Mouse (Mus musculus) neural tube, embryonic 13.5 days (tissue): ENCODE data around the gene Snd1. TPM values are rescaled to one million over a fixed set of nuclear protein-coding genes. Genes with fewer than 3 reads are reported as not detected.

Experiments used
- ATAC-seq: fragments of 200-750 bp; cut with Nextera tagmentation; 2 replicates; pipeline ENCODE4 v1.8.0; 2017; ENCODE audit warnings: low read depth, mild to moderate bottlenecking, moderate TSS enrichment, moderate library complexity
- H3K27ac ChIP-seq: fragments of 300-500 bp; sonication (generic); replicated peaks from 2 replicates; pipeline ENCODE4 v1.5.1; 2015; ENCODE audit warnings: moderate library complexity, mild to moderate bottlenecking, inconsistent platforms
- H3K27me3 ChIP-seq: fragments of 300-500 bp; sonication (generic); 2 replicates; pipeline ENCODE4 v1.6.1; 2015; ENCODE audit warnings: mild to moderate bottlenecking, inconsistent platforms
- H3K36me3 ChIP-seq: fragments of 300-500 bp; sonication (generic); 2 replicates; pipeline ENCODE4 v1.6.1; 2015; ENCODE audit warnings: mild to moderate bottlenecking, inconsistent platforms
- H3K4me1 ChIP-seq: fragments of 300-500 bp; sonication (generic); replicated peaks from 2 replicates; pipeline ENCODE4 v1.6.1; 2015; ENCODE audit warnings: inconsistent platforms
- H3K4me2 ChIP-seq: fragments of 300-500 bp; sonication (generic); 2 replicates; pipeline ENCODE4 v1.6.1; 2015; ENCODE audit warnings: inconsistent platforms, mild to moderate bottlenecking, moderate library complexity
- H3K4me3 ChIP-seq: fragments of 300-500 bp; sonication (generic); 2 replicates; pipeline ENCODE4 v1.5.1; 2015; ENCODE audit warnings: mild to moderate bottlenecking, inconsistent platforms
- H3K9ac ChIP-seq: fragments of 300-500 bp; sonication (generic); 2 replicates; pipeline ENCODE4 v1.6.1; 2015; ENCODE audit warnings: moderate library complexity, mild to moderate bottlenecking, inconsistent platforms
- H3K9me3 ChIP-seq: fragments of 300-500 bp; sonication (generic); 2 replicates; pipeline ENCODE4 v1.6.1; 2016; ENCODE audit warnings: inconsistent platforms
- WGBS: fragments of 180-500 bp; shearing (Covaris S2); methylation state at CpG from one replicate; pipeline ENCODE4 v1.1.7; 2015; 5-methylcytosine and 5-hydroxymethylcytosine counted together
- polyA plus RNA-seq: library from polyadenylated mRNA; unstranded; fragments of >200 nt; fragmentation: Nextera tagmentation; extraction: Ambion mirVana; gene quantifications from 2 replicates; pipeline ENCODE4 v1.2.1, GENCODE M21; 2015

The Snd1 gene
- polyA plus RNA-seq, 1 experiment from 2014 or later: 77.5 TPM

GRCm38 (mm10) chr6:28848285-28848794 is 373.4 kb downstream of the Snd1 start:
- Histone ChIP-seq H3K27ac (peak overlapping the region; percentile 52; the same call in 1 of the 2 replicates), H3K27me3 (no peaks in the 10 kb centered on the region), H3K4me2 (no peak overlapping the region), H3K36me3 (no peaks in the 10 kb centered on the region), H3K9ac (0 out of 2 replicates have a peak overlapping the region, but pooled peaks have one; percentile 4), H3K4me3 (no peak overlapping the region), H3K9me3 (no peaks in the 10 kb centered on the region), H3K4me1 (peaks cover 70% of the 10 kb centered on the region)
- no peak for ATAC-seq
- WGBS: 50% methylated on average over 6 of the region's 6 CpGs

GRCm38 (mm10) chr6:28848891-28849290 is 374.0 kb downstream of the Snd1 start:
- no peak for ATAC-seq
- Histone ChIP-seq H3K9ac (no peak overlapping the region), H3K27me3 (no peaks in the 10 kb centered on the region), H3K27ac (peak overlapping the region; percentile 52), H3K4me1 (peaks cover 75% of the 10 kb centered on the region), H3K9me3 (no peaks in the 10 kb centered on the region), H3K4me2 (no peak overlapping the region), H3K36me3 (no peaks in the 10 kb centered on the region), H3K4me3 (no peak overlapping the region)
- 48% methylated on average over 9 of the region's 9 CpGs for WGBS

GRCm38 (mm10) chr6:28849317-28849716 is 374.4 kb downstream of the Snd1 start:
- no peak overlapping the region for H3K4me3 ChIP-seq
- no peak overlapping the region for H3K4me2 ChIP-seq
- peak overlapping the region; percentile 52 for H3K27ac ChIP-seq
- no peak for ATAC-seq
- WGBS: 51% methylated on average over 3 of the region's 3 CpGs
- peaks cover 79% of the 10 kb centered on the region for H3K4me1 ChIP-seq
- H3K36me3 ChIP-seq: no peaks in the 10 kb centered on the region
- H3K9me3 ChIP-seq: no peaks in the 10 kb centered on the region
- no peaks in the 10 kb centered on the region for H3K27me3 ChIP-seq
- no peak overlapping the region for H3K9ac ChIP-seq

- Histone ChIP-seq H3K36me3 (no peaks in the 10 kb centered on the region), H3K4me2 (no peak overlapping the region), H3K27me3 (no peaks in the 10 kb centered on the region), H3K27ac (no peak overlapping the region), H3K9ac (no peak overlapping the region), H3K4me1 (peaks cover 80% of the 10 kb centered on the region), H3K4me3 (no peak overlapping the region), H3K9me3 (no peaks in the 10 kb centered on the region)
- ATAC-seq: no peak
- 71% methylated on average over 9 of the region's 9 CpGs for WGBS
Measured at GRCm38 (mm10) chr6:28850326-28850900, 375.5 kb downstream of the Snd1 start.

- Histone ChIP-seq H3K27ac (0 out of 2 replicates have a peak overlapping the region, but pooled peaks have one; percentile 24), H3K4me1 (peaks cover 87% of the 10 kb centered on the region), H3K4me3 (no peak overlapping the region), H3K9me3 (no peaks in the 10 kb centered on the region), H3K4me2 (no peak overlapping the region), H3K27me3 (no peaks in the 10 kb centered on the region), H3K9ac (no peak overlapping the region), H3K36me3 (no peaks in the 10 kb centered on the region)
- 55% methylated on average over 7 of the region's 7 CpGs for WGBS
- ATAC-seq: no peak
Measured at GRCm38 (mm10) chr6:28852342-28852741, 377.4 kb downstream of the Snd1 start.

- no peaks in the 10 kb centered on the region for H3K27me3 ChIP-seq
- peak overlapping the region; percentile 41; the same call in 1 of the 2 replicates for H3K9ac ChIP-seq
- no peak for ATAC-seq
- no peaks in the 10 kb centered on the region for H3K9me3 ChIP-seq
- peaks cover 84% of the 10 kb centered on the region for H3K4me1 ChIP-seq
- no peak overlapping the region for H3K4me3 ChIP-seq
- H3K27ac ChIP-seq: peak overlapping the region; percentile 67
- no peak overlapping the region for H3K4me2 ChIP-seq
- WGBS: 19% methylated on average over 3 of the region's 3 CpGs
- H3K36me3 ChIP-seq: no peaks in the 10 kb centered on the region
Measured at GRCm38 (mm10) chr6:28853164-28853563, 378.2 kb downstream of the Snd1 start.

- Histone ChIP-seq H3K4me1 (peaks cover 79% of the 10 kb centered on the region), H3K27me3 (no peaks in the 10 kb centered on the region), H3K9me3 (no peaks in the 10 kb centered on the region), H3K4me2 (no peak overlapping the region), H3K4me3 (no peak overlapping the region), H3K9ac (peak overlapping the region; percentile 41; the same call in 1 of the 2 replicates), H3K27ac (peak overlapping the region; percentile 67), H3K36me3 (no peaks in the 10 kb centered on the region)
- ATAC-seq: peak; percentile 18; the same call in 1 of the 2 replicates
- WGBS: 11% methylated on average over 2 of the region's 2 CpGs
Measured at GRCm38 (mm10) chr6:28853654-28854053, 378.7 kb downstream of the Snd1 start.

GRCm38 (mm10) chr6:28854598-28854997 is 379.7 kb downstream of the Snd1 start:
- peak; percentile 60 for ATAC-seq
- H3K4me3 ChIP-seq: no peak overlapping the region
- H3K4me2 ChIP-seq: no peak overlapping the region
- peaks cover 69% of the 10 kb centered on the region for H3K4me1 ChIP-seq
- no peaks in the 10 kb centered on the region; the same call in 1 of the 2 replicates for H3K27me3 ChIP-seq
- 12% methylated on average over 8 of the region's 8 CpGs for WGBS
- no peak overlapping the region for H3K9ac ChIP-seq
- H3K27ac ChIP-seq: peak overlapping the region; percentile 67; the same call in 1 of the 2 replicates
- H3K9me3 ChIP-seq: no peaks in the 10 kb centered on the region
- no peaks in the 10 kb centered on the region for H3K36me3 ChIP-seq

- ATAC-seq: no peak
- H3K9me3 ChIP-seq: no peaks in the 10 kb centered on the region
- H3K27ac ChIP-seq: no peak overlapping the region
- H3K36me3 ChIP-seq: no peaks in the 10 kb centered on the region
- no peak overlapping the region for H3K9ac ChIP-seq
- peaks cover 69% of the 10 kb centered on the region for H3K4me1 ChIP-seq
- H3K4me3 ChIP-seq: no peak overlapping the region
- 10% methylated on average over 3 of the region's 3 CpGs for WGBS
- H3K4me2 ChIP-seq: no peak overlapping the region
- H3K27me3 ChIP-seq: no peaks in the 10 kb centered on the region; the same call in 1 of the 2 replicates
Measured at GRCm38 (mm10) chr6:28855442-28855841, 380.5 kb downstream of the Snd1 start.

- no peak for ATAC-seq
- no peaks in the 10 kb centered on the region; the same call in 1 of the 2 replicates for H3K27me3 ChIP-seq
- no peak overlapping the region for H3K27ac ChIP-seq
- no peak overlapping the region for H3K4me2 ChIP-seq
- H3K9ac ChIP-seq: no peak overlapping the region
- H3K36me3 ChIP-seq: no peaks in the 10 kb centered on the region
- H3K9me3 ChIP-seq: no peaks in the 10 kb centered on the region
- 89% methylated on average over 4 of the region's 4 CpGs for WGBS
- H3K4me3 ChIP-seq: no peak overlapping the region
- H3K4me1 ChIP-seq: peaks cover 68% of the 10 kb centered on the region
Measured at GRCm38 (mm10) chr6:28856789-28857188, 381.9 kb downstream of the Snd1 start.

GRCm38 (mm10) chr6:28857198-28858180 is 382.6 kb downstream of the Snd1 start:
- H3K27me3 ChIP-seq: no peaks in the 10 kb centered on the region; the same call in 1 of the 2 replicates
- 70% methylated on average over 2 of the region's 2 CpGs for WGBS
- no peaks in the 10 kb centered on the region for H3K36me3 ChIP-seq
- H3K4me2 ChIP-seq: no peak overlapping the region
- no peaks in the 10 kb centered on the region for H3K9me3 ChIP-seq
- peaks cover 64% of the 10 kb centered on the region for H3K4me1 ChIP-seq
- ATAC-seq: no peak
- no peak overlapping the region for H3K9ac ChIP-seq
- no peak overlapping the region for H3K27ac ChIP-seq
- no peak overlapping the region for H3K4me3 ChIP-seq

- no peak for ATAC-seq
- Histone ChIP-seq H3K9ac (no peak overlapping the region), H3K36me3 (no peaks in the 10 kb centered on the region), H3K27me3 (no peaks in the 10 kb centered on the region; the same call in 1 of the 2 replicates), H3K9me3 (no peaks in the 10 kb centered on the region), H3K4me2 (no peak overlapping the region), H3K4me3 (no peak overlapping the region), H3K27ac (no peak overlapping the region), H3K4me1 (peaks cover 50% of the 10 kb centered on the region)
- WGBS: 94% methylated on average over 2 of the region's 2 CpGs
Measured at GRCm38 (mm10) chr6:28859094-28859493, 384.2 kb downstream of the Snd1 start.
